Mouse (Mus musculus) hindbrain, embryonic 14.5 days (tissue): Measurements from ENCODE around the gene Ric8b. TPM values are rescaled to one million over a fixed set of nuclear protein-coding genes. Genes with fewer than 3 reads are reported as not detected.

Experiments
- ATAC-seq: fragments of 200-750 bp; cut with Nextera tagmentation; 2 replicates; pipeline ENCODE4 v1.8.0; 2017; ENCODE audit warnings: moderate number of reproducible peaks, mild to moderate bottlenecking, moderate TSS enrichment, moderate library complexity; ENCODE audit not compliant: low FRiP score
- DNase-seq: peaks from one replicate; pipeline ENCODE4 v3.0.0-alpha.2; 2015; ENCODE audit warnings: low spot score
- H3K27ac ChIP-seq: fragments of 300-500 bp; sonication (generic); 2 replicates; pipeline ENCODE4 v1.5.1; 2014; ENCODE audit warnings: mild to moderate bottlenecking, moderate library complexity
- H3K27me3 ChIP-seq: fragments of 300-500 bp; sonication (generic); 2 replicates; pipeline ENCODE4 v1.6.1; 2014; ENCODE audit warnings: mild to moderate bottlenecking, low read length, mixed read lengths; ENCODE audit not compliant: control insufficient read depth, insufficient read depth
- H3K36me3 ChIP-seq: fragments of 300-500 bp; sonication (generic); replicated peaks from 2 replicates; pipeline ENCODE4 v1.6.1; 2014; ENCODE audit not compliant: control insufficient read depth, insufficient read depth
- H3K4me1 ChIP-seq: fragments of 300-500 bp; sonication (generic); replicated peaks from 2 replicates; pipeline ENCODE4 v1.6.1; 2014; ENCODE audit warnings: antibody characterized with exemption, low read length, mixed read lengths; ENCODE audit not compliant: control insufficient read depth, insufficient read depth
- H3K4me2 ChIP-seq: fragments of 300-500 bp; sonication (generic); replicated peaks from 2 replicates; pipeline ENCODE4 v1.6.1; 2014; ENCODE audit warnings: mild to moderate bottlenecking, moderate library complexity
- H3K4me3 ChIP-seq: fragments of 300-500 bp; sonication (generic); replicated peaks from 2 replicates; pipeline ENCODE4 v1.5.1; 2014; ENCODE audit warnings: mild to moderate bottlenecking, low read length
- H3K9ac ChIP-seq: fragments of 300-500 bp; sonication (generic); 2 replicates; pipeline ENCODE4 v1.6.1; 2014
- H3K9me3 ChIP-seq: fragments of 300-500 bp; sonication (generic); 2 replicates; pipeline ENCODE4 v1.6.1; 2016; ENCODE audit warnings: low read length; ENCODE audit not compliant: control insufficient read depth
- WGBS: fragments of 180-500 bp; shearing (Covaris S2); extraction: QIAGEN DNeasy Blood & Tissue Kit; methylation state at CpG from one replicate; pipeline ENCODE4 v1.1.7; 2014; 5-methylcytosine and 5-hydroxymethylcytosine counted together
- polyA plus RNA-seq: library from polyadenylated mRNA; unstranded; fragments of >200 nt; fragmentation: Nextera tagmentation; extraction: Ambion mirVana; gene quantifications from 2 replicates; pipeline ENCODE4 v1.2.1, GENCODE M21; 2014

Gene Ric8b
- polyA plus RNA-seq, 1 experiment from 2014 or later: 45.6 TPM

- H3K27me3 ChIP-seq: no peaks in the 10 kb centered on the region
- DNase-seq: no peak
- no peak overlapping the region for H3K9ac ChIP-seq
- no peak for ATAC-seq
- WGBS: 90% methylated on average over 7 of the region's 7 CpGs
- H3K4me2 ChIP-seq: no peak overlapping the region
- H3K9me3 ChIP-seq: no peaks in the 10 kb centered on the region
- no peak overlapping the region for H3K27ac ChIP-seq
- H3K4me3 ChIP-seq: no peak overlapping the region
- H3K4me1 ChIP-seq: no peaks in the 10 kb centered on the region
- H3K36me3 ChIP-seq: peaks cover 23% of the 10 kb centered on the region
Observed at GRCm38 (mm10) chr10:84926336-84926735, 8.9 kb downstream of the Ric8b start.

GRCm38 (mm10) chr10:84926885-84927284, 9.5 kb downstream of the Ric8b start:
- Histone ChIP-seq H3K4me2 (no peak overlapping the region), H3K4me1 (no peaks in the 10 kb centered on the region), H3K36me3 (peaks cover 23% of the 10 kb centered on the region), H3K4me3 (no peak overlapping the region), H3K9ac (no peak overlapping the region), H3K27me3 (no peaks in the 10 kb centered on the region), H3K27ac (no peak overlapping the region), H3K9me3 (no peaks in the 10 kb centered on the region)
- DNase-seq: no peak
- no peak for ATAC-seq
- WGBS: 96% methylated on average over 4 of the region's 4 CpGs

GRCm38 (mm10) chr10:84928465-84928864, 11.0 kb downstream of the Ric8b start:
- Histone ChIP-seq H3K36me3 (peaks cover 23% of the 10 kb centered on the region), H3K4me1 (no peaks in the 10 kb centered on the region), H3K27ac (no peak overlapping the region), H3K4me3 (no peak overlapping the region), H3K4me2 (no peak overlapping the region), H3K9ac (no peak overlapping the region), H3K9me3 (no peaks in the 10 kb centered on the region), H3K27me3 (no peaks in the 10 kb centered on the region)
- no peak for DNase-seq
- no peak for ATAC-seq
- 92% methylated on average over 4 of the region's 4 CpGs for WGBS

- Histone ChIP-seq H3K4me1 (0 out of 2 replicates have a peak, but pooled peaks cover 3% of the 10 kb centered on the region), H3K9me3 (no peaks in the 10 kb centered on the region), H3K27ac (no peak overlapping the region), H3K36me3 (peaks cover 15% of the 10 kb centered on the region; the same call in 1 of the 2 replicates), H3K4me2 (no peak overlapping the region), H3K9ac (no peak overlapping the region), H3K4me3 (no peak overlapping the region), H3K27me3 (no peaks in the 10 kb centered on the region)
- ATAC-seq: no peak
- DNase-seq: no peak
- WGBS: 86% methylated on average over 7 of the region's 7 CpGs
Observed at GRCm38 (mm10) chr10:84935553-84936209, 18.3 kb downstream of the Ric8b start.

- Histone ChIP-seq H3K9ac (no peak overlapping the region), H3K36me3 (peaks cover 15% of the 10 kb centered on the region; the same call in 1 of the 2 replicates), H3K27ac (no peak overlapping the region), H3K27me3 (no peaks in the 10 kb centered on the region), H3K4me3 (no peak overlapping the region), H3K9me3 (no peaks in the 10 kb centered on the region), H3K4me2 (no peak overlapping the region), H3K4me1 (0 out of 2 replicates have a peak, but pooled peaks cover 3% of the 10 kb centered on the region)
- WGBS: 84% methylated on average over 4 of the region's 4 CpGs
- no peak for ATAC-seq
- DNase-seq: no peak
Observed at GRCm38 (mm10) chr10:84936832-84937515, 19.6 kb downstream of the Ric8b start.

- Histone ChIP-seq H3K4me3 (no peak overlapping the region), H3K27ac (no peak overlapping the region), H3K27me3 (no peaks in the 10 kb centered on the region), H3K4me2 (no peak overlapping the region), H3K36me3 (peaks cover 15% of the 10 kb centered on the region; the same call in 1 of the 2 replicates), H3K9ac (no peak overlapping the region), H3K9me3 (no peaks in the 10 kb centered on the region), H3K4me1 (0 out of 2 replicates have a peak, but pooled peaks cover 3% of the 10 kb centered on the region)
- WGBS: 77% methylated on average over 14 of the region's 14 CpGs
- ATAC-seq (no peak), DNase-seq (no peak)
Observed at GRCm38 (mm10) chr10:84938094-84938820, 20.8 kb downstream of the Ric8b start.

GRCm38 (mm10) chr10:84938886-84939285, 21.5 kb downstream of the Ric8b start:
- Histone ChIP-seq H3K27ac (no peak overlapping the region), H3K4me2 (no peak overlapping the region), H3K4me1 (0 out of 2 replicates have a peak, but pooled peaks cover 3% of the 10 kb centered on the region), H3K27me3 (no peaks in the 10 kb centered on the region), H3K9ac (no peak overlapping the region), H3K4me3 (no peak overlapping the region), H3K36me3 (peaks cover 15% of the 10 kb centered on the region; the same call in 1 of the 2 replicates), H3K9me3 (no peaks in the 10 kb centered on the region)
- 85% methylated on average over 5 of the region's 5 CpGs for WGBS
- DNase-seq (no peak), ATAC-seq (no peak)

GRCm38 (mm10) chr10:84940356-84940755, 22.9 kb downstream of the Ric8b start:
- Histone ChIP-seq H3K27me3 (no peaks in the 10 kb centered on the region), H3K9me3 (no peaks in the 10 kb centered on the region), H3K4me3 (no peak overlapping the region), H3K4me1 (no peaks in the 10 kb centered on the region), H3K36me3 (peaks cover 15% of the 10 kb centered on the region; the same call in 1 of the 2 replicates), H3K9ac (no peak overlapping the region), H3K4me2 (no peak overlapping the region), H3K27ac (no peak overlapping the region)
- no peak for ATAC-seq
- no peak for DNase-seq
- WGBS: 88% methylated on average over 1 of the region's 1 CpGs

GRCm38 (mm10) chr10:84945692-84946091, 28.3 kb downstream of the Ric8b start:
- Histone ChIP-seq H3K4me1 (no peaks in the 10 kb centered on the region), H3K27ac (no peak overlapping the region), H3K36me3 (peaks cover 21% of the 10 kb centered on the region), H3K4me3 (no peak overlapping the region), H3K9me3 (no peaks in the 10 kb centered on the region), H3K4me2 (no peak overlapping the region), H3K9ac (no peak overlapping the region), H3K27me3 (no peaks in the 10 kb centered on the region)
- ATAC-seq (no peak), DNase-seq (no peak)
- 92% methylated on average over 3 of the region's 3 CpGs for WGBS
